Mouse (Mus musculus) adrenal gland, adult 8-10 months (tissue): ENCODE results near the gene Nmnat3. TPM values are rescaled to one million over a fixed set of nuclear protein-coding genes. Genes with fewer than 3 reads are reported as not detected.

ENCODE experiments used
- DNase-seq: peaks from one replicate; pipeline ENCODE4 v3.0.0; 2022
- total RNA-seq, 4 experiments: library from RNA; stranded (reverse); gene quantifications; 2 replicates each; pipeline ENCODE4 v1.2.4; 2022

The Nmnat3 gene
- total RNA-seq, 4 experiments from 2014 or later: 13.2 to 23.4 (median 19.4) TPM

DNA sequence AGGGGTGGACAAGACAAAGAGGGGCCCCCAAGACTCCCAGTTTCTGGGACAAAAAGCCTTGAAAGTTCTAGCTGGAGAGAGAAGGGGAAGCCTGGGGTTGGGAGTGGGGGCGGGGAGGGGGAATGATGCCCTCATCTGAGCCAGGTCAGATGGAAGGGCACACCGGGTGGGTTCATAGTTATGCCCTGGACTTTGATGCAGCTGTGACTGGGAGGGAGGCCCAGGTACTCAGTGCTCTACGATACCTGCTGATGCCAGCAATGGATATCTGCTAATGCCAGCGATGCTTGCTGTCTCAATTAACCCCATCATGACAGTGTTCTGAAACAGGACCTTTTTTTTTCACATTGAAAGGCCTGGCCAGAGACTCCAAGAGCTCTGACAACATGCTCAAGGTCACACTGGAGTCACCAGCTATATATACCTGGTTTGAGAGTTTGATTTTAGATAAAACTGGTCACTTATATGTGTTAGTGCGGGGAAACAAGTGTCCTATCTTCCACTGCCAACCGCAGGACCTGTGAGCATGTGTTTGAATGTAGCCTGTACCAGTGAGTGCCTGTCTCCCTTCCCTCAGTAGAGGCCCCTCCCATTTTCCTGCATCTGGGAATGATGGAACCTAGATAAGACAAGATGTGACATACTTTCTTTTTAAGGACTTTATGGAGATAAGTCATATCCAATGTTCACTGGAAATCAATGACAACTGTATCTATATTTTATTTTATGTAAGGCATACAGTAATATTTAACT lies 25.6 kb downstream of the Nmnat3 start:
- DNase-seq: no peak

DNA sequence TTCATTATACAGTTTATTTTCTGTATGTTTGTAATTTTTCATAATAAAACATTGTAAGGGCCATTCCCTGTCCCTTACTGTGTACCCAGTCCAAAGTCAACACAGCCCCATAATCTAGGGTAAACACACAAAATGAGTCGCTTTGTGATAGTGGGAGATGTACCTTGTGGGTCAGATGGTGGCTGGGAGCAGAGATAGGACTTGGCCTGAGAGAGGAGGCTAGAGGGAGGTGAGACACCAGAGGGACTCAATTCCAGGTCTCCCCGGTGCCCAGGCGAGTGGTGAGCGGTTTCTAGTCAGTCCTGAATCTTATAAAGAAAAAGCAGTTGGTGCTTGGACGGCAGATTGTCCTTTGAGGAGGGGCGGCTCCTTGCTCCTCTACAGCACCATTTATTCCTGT lies 26.4 kb downstream of the Nmnat3 start:
- no peak for DNase-seq

DNA sequence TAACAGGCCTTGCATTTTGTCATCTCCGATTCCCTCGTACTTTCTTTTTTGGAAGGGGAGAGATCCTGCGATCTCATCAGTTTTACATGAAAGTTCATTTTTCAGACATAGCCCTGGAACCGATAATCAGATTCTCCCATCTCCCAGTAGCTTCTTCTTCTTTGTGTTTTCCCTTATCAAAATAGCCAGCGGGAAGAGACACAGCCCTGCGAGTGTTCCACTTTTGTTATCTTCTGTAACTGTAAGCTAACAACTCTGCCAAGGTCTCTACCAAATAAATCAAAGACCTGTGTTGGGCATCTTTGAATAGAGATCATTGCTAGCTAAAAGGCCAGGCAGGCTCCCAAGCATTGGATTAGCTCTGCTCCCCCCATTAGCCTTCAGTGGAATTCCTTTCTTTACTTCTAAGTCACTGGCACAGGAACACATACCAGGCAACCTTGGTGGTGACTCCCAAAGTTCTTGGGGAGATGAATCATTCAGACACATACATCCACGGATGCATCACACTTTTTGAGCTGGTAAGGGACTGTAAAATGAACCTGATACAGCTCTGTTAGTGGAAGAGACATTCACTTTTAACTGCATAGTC lies 26.9 kb downstream of the Nmnat3 start:
- peak; percentile 15 for DNase-seq

DNA sequence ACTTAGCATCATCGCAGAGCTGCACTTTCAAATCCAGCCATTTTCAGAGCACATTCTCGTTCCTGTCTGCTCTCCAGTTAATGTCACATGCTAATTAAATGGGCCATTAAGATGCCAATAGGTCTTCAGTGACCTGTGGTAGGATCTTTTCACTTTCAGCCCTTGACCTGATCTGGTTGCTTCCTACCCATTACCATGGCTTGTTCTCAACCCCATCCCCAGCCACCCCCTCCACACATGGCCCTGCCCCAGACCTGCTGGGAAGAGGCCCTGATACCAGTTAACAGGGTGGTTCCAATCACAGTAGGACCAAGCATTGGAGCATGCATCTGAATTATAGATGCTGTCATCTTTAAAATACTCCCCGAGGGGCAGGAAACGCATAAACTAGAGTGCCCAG lies 30.7 kb downstream of the Nmnat3 start:
- no peak for DNase-seq

DNA sequence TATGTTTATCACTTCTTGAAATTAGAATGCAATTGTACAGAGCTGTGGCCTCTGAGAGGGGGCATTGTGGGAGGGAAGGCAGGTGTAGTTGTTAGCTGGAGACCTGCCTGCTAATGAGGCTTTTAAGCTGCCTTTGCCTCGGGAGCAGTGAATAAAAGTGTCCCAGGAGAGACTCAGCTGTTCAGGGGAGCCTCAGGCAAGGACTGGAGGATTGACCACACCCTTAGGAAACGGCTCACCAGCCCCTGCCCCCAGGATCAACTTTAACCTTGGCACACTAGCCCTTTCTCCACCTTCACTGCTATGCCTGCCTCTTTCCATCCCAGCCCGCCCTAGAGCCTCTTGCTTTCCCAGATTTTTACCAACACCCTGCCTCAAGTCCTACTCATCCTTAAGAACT lies 31.6 kb downstream of the Nmnat3 start:
- no peak for DNase-seq

DNA sequence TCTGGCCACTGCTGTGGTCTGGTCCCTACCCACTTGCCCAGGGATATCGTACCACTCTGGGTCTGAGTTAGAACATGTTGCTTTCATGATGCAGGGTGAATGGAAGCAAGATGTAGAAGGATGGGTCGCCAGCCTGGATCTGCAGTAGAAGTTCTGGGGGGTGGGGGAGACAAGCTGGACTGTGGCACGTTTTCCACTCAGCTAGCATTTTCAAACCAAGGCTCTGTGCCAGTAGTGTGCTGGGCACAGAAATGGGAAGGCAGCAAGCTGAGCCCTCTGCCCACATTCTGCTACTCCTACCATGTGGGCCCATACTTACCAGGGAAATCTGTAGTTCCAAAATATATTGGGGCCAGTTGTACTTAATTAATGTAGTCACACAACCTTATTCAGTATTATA lies 33.5 kb downstream of the Nmnat3 start:
- DNase-seq: no peak

DNA sequence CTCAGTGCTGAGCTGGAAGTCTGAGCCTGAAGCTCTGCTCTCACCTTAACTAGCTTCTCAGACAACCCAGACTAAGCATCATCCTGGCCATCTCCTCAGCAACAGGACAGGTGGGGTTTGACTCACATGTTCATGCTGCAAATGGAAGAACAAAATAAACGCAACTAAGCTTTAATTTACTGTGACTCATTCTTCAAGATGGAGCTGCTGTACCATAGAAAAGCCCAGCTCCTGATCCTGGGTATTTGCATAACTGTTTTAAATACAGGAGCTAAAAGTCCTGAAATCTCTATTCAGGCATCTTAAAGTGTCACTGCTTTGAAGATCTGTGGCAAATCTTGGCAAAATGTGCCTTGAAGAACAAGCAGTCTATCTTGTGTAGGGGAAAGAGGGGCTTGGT lies 38.9 kb downstream of the Nmnat3 start:
- no peak for DNase-seq

DNA sequence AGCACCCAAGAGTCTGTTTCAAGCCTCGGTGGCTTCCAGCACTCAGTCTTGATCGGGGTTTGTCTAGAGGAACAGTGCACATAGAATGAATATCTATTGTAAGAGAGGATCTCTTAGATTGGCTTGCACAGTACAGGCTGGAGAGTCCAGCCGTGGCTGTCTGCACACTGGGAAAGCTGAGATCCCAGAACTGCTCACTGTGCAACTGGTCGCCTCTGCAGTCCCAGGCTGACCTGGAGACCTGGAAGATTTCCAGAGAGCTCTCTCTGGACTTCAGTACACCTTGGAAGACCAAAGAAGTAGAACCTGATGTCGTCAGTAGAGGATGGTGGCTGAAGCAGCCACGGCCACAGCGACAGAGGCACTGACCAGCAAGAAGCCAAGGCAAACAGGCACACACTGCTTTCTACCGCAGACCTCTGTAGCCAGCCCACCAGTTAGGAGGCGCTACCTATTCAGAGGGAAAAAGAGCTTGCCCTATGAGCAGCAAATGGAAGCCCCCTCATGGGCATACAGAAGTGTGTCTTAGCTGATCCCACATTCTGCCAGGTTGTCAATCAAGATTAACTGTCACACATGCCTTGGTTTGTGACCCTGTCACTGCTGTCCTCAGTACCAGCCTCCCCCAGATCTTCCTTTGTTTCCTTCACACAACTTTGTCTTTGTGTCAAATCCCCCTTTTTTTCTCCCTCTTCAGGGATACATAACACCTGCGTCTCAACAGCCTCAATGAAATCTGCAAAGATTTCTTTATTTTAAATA lies 41.4 kb downstream of the Nmnat3 start:
- no peak for DNase-seq

DNA sequence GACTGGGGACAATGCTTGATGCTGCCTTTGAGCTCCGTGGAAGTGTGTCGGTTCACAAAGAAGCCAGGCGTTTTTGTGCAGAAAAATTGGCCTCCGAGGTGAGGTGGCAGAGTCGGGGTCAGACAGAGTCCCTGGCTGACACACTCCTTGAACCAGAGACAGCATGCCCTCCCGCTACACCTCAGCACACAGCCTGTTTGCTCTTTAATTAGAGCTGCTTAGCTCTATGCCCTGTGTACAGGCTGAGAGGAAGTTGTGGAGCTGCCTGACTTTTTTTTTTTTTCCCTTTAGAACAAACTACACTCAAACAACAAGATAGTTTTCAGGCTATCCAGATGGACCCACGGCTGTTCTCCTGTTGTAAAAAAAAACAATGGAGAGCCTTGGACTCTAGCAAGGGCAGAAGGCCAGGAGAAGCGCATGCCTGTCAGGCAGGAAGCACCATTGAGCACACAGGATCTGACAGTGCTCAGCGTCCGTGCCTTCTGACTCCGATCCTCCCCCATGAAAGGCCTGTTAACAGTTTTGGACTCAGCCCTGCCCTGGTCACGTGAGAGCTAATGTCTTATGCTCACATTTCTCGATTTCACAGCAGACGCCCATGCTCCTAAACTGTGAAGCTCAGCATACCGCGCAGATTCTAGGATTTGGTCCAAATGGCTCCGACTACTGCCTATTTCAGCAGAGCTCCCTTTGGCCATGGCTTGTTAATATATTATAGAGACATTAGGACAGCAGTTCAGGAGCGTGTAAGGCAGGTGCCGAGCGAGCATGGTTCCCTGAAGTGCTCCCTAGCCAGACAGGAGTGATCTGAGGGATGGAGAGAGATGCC lies 42.3 kb downstream of the Nmnat3 start:
- DNase-seq: no peak

DNA sequence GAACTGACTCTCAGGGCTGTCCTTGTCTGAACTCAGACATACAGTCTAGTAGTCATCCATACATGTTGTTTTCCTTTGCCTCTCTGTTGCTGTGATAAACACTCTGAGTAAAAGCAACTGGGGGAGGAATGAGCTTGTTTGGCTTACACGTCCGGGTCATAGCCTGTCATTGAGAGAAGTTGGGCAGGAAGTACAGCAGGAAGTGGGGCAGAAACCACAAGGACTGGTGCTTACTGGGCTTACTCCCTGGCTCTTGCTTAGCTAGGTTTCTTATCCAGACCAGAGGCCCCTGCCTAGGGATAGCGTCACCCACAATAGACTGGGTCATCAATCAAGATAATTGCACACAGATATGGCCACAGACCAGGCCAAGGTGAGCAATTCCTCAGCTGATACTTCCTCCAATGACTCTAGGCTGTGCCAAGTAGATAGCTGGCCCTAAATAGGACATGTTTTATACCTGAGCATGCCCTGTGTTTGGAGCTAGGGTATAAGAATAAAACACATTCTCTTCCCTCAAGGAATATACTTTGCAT lies 46.1 kb downstream of the Nmnat3 start:
- no peak for DNase-seq

DNA sequence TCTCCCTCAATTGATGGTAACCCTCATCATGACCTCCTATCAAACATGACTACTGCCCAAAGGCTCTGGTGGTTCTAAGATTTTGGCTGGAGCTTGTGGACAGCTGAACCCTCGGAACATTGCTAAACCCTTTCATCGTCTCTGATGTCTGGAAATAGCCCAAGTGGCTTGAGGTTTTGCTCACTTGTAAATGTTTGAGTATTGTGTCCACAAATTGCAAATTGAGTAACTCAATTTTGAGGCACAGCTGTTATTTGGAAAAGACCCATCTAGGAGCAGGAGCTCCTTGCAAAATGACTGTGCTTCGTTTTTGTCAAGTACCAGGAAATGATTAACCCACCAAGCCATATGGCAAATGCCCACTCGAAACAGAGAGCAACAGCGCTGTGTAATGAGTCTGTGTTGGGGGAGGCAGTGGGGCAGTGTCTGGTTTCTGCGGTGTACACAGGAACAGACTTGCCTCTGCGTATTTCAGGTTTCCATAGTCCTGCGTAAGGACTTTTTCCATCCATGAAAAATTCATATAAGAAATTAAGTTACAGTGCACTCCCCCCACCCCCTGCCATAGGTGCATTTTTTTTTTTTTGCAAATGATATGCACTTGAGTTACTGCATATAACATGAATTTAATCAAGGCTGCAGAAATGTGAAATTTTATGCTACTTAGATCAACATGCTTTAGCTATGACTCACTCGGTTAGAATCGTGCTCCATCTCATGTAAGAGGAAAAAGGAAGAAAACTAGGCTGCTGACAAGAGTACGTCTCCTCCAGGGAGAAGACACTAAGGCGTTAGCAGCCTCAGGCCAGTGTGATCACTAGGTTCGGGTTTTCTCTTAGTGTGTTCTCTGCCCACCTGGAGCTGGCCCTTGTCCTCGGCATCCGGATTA lies 50.9 kb downstream of the Nmnat3 start:
- no peak for DNase-seq

DNA sequence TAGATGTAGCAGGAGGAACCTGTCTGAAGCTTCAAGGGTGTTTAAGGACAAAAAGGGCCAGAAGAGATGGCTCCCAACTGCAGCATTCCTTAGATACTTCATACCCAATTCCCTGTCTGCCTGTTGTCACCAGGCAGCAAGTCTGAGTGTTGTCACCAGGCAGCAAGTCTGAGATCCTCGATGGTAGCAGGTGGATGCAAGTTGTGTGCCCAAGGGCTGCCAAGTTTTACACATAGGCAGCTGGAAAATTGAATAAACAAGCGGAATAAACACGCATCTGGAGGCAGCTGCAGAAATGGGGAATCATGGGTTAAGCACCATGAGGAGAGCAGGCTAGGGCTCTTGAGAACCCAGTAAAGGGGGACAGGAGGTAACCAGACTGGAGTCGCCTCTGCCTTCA lies 52.7 kb downstream of the Nmnat3 start:
- no peak for DNase-seq

DNA sequence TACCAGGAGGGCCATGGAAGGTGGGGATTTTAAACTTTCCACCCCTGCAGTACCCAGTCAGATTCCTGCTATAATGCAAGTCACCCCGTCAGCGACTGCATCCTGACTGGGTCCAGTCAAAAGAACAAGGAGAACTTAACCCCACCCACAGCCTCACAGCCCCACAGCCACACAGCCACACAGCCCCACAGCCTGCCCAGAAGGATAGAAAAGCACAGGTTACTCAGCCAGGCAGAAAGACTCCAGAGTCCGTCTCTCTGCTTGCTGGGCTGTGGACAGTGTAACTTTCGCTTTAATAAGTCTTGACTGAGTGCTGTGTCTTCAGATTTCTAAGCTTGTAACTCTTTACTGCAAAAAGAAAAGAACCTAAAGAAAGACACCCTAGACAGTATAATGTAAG lies 53.2 kb downstream of the Nmnat3 start:
- DNase-seq: no peak

DNA sequence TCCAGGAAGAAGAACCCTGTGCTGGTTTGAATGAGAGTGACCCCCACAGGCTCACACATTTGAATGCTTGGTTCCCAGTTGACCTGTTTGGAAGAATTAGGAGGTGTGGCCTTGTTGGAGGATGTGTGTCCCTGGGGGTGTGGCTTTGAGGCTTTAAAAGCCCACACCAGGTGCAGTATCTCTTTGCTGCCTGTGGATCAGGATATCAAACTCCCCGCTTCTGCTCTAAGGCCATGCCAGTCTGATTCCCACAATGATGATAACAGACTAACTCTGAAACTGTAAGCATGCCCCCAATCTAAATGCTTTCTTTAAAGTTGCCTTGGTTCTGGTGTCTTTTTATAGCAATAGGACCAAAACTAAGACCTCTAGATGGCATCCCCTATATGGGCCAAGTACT lies 58.6 kb downstream of the Nmnat3 start:
- no peak for DNase-seq

DNA sequence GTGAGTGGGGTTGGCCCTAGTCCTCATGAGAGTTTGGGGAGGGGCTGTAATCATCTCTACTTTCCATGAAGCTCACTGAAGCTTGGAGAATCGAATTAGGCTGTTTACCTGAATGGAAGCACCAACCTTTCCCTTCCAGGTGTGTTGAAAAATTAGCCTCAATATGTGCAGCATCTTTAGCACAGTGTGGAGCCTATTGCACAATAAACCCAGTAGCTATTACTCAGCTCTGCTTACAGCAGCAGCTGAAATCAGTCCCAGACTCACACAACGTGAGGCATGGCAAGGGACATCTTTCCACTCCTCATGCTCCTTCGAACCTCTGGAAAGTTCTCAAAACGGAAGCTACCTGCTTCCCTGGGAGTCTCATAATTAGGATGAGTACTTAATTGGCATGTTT lies 59.0 kb downstream of the Nmnat3 start:
- no peak for DNase-seq

DNA sequence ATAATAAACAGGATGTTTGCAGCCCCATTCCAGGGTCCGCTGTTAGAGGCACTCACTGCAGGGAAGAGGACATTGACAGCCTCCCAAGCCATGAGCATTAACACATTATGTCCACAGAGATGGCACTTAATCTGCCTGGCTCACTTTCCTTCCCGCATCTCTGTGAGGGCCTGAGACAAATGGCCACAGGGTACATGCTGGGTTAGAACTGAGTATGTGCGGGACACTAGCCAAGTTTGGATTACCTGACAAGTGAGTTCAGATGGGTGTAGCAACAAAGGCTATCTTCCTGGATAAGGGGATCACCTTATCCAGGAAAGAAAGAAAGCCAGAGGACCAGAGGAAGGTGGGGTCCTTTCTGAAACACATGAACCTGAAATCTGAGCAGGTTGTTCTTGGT lies 59.8 kb downstream of the Nmnat3 start:
- DNase-seq: no peak

DNA sequence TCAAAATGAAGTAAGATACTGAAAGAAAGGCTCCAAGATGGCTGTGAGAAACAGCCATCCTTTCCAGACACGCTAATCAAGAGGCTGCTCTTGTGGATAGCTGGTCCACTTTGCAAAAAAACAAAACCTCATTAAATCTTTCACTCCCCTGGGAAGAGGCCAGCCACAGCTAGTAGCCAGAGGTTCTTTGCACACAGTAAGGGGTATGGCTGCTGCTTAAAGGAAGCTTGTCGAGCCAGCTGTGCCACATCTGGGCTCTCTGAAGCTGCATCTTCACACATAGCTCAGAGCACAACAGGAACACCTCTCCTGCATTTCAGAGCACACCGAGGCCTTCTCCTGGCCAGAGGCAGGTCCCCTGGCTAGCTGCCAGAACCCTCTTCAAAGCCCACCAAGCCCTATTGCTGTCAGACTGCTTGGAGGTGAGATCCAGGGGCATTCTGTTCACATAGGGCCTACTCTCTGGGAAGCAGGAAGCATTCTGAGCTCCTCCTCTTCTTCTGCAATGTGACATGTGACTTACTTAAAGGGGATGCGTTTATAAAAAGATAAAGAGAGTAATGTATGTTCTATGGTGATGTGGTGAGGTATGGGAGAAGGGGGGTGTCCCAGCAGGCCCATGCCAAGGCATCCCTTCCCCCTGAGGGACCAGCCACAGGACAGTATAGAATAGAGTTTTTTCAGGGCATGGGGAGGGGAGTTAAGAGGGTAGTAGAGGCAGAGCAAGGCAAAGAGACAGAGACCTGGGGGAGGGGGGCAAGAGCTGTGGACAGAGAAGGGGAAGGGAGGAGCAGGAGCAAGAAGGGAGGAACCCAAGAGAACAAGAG lies 63.3 kb downstream of the Nmnat3 start:
- no peak for DNase-seq

DNA sequence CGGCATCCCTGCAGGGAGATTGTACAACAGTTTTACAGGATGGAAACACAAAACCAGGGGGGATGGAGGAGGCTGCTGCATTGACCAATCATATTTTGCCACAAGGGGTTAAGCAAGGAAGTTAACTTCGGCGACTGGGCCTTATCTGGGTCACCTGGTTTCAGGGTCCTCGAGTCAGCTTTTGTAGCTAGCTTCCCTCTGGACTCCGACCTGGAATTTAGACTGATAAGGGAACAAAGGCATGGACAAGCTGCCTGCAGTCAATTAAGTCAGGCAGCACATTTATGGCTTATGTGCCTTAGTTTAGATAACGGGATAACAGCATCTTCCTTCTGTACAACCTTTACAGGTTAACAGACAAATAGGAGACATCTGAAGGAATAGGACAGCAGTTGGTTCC lies 65.1 kb downstream of the Nmnat3 start:
- no peak for DNase-seq

DNA sequence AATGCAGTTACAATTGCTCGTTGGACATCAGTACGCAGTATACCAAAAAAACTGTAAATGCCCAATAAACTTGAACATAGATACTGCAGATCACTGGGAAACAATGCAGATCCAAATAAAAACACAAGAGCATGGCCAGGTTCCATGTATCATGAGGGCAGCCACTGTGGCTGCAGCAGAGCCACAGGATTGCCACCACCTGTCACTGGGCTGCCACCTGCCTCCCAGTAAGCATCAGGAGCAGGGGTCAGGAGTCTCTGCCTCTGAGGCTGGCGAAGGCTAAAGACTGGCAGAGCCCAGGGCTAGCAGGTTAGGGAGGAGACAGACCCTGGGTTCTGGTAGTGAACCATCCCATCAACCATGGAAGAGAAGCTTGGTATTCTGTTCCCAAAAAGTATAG lies 67.7 kb downstream of the Nmnat3 start:
- no peak for DNase-seq

DNA sequence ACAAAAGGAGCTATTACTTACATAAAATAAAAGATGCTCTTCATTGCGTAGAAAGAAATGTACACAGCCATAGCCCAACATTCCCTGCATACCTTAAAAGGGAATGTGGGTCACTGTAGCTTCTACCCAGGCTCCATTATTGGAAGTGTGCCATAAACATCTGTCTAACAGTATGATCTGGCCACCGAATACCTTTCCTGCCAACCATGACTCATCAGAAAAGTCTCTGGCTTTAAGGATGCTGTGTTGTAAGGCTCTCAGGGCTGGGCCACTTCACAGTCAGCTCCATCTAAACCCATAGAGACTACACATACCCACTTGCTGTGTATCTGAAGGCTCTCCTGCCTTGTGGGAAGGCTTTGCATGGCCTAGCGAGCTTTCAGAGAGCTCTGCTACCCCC lies 73.8 kb downstream of the Nmnat3 start:
- no peak for DNase-seq

DNA sequence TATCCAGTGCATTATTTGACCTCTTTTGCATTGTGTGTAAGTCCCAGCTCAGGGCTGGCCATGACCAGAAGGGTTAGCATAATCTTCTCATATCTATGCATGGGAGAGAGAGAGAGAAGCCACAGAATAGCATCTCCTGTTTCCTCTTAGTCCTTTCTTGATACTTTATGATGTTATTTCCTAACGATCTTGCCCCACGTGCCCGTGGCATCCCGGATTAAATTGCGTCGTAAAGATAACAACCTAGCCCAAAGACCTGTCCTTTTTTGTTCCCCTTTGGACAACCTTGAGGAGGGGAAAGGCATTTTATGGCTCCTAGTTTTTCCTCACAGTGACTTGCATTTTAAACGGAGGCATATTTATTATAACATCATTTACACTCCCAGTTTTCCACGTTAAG lies 78.8 kb downstream of the Nmnat3 start:
- no peak for DNase-seq
